Mouse (Mus musculus): ENCODE results near the gene Cdc42ep4.

Cdc42ep4 gene

GRCm38 (mm10) chr11:113751484-113752084 lies at the start of gene Cdc42ep4:
Gene Cdc42ep4, minus strand, starts transcription at chr11:113751881.
- DNase-seq (ENCODE audit: low read depth), result peak; percentile 85

- DNase-seq (ENCODE audit: low read depth), result no peak
Observed at GRCm38 (mm10) chr11:113800026-113800425, 48.3 kb upstream of the Cdc42ep4 start.

GRCm38 (mm10) chr11:113799041-113799447 lies 47.4 kb upstream of the Cdc42ep4 start:
- DNase-seq (ENCODE audit: low read depth), result no peak

- no peak for DNase-seq (ENCODE audit: low read depth)
Observed at GRCm38 (mm10) chr11:113798011-113798410, 46.3 kb upstream of the Cdc42ep4 start.

GRCm38 (mm10) chr11:113797014-113797983 lies 45.6 kb upstream of the Cdc42ep4 start:
- no peak for DNase-seq (ENCODE audit: low read depth)

- DNase-seq (ENCODE audit: low read depth), result no peak
Observed at GRCm38 (mm10) chr11:113795846-113796245, 44.2 kb upstream of the Cdc42ep4 start.

- no peak for DNase-seq (ENCODE audit: low read depth)
Observed at GRCm38 (mm10) chr11:113791357-113792215, 39.9 kb upstream of the Cdc42ep4 start.

GRCm38 (mm10) chr11:113789101-113789500 lies 37.4 kb upstream of the Cdc42ep4 start:
- no peak for DNase-seq (ENCODE audit: low read depth)

- no peak for DNase-seq (ENCODE audit: low read depth)
Observed at GRCm38 (mm10) chr11:113788183-113788789, 36.6 kb upstream of the Cdc42ep4 start.

GRCm38 (mm10) chr11:113787432-113788182 lies 35.9 kb upstream of the Cdc42ep4 start:
- DNase-seq (ENCODE audit: low read depth), result no peak

- DNase-seq (ENCODE audit: low read depth), result no peak
Observed at GRCm38 (mm10) chr11:113787009-113787408, 35.3 kb upstream of the Cdc42ep4 start.

GRCm38 (mm10) chr11:113786395-113786794 lies 34.7 kb upstream of the Cdc42ep4 start:
- DNase-seq (ENCODE audit: low read depth), result no peak

GRCm38 (mm10) chr11:113785406-113786171 lies 33.9 kb upstream of the Cdc42ep4 start:
- no peak for DNase-seq (ENCODE audit: low read depth)

- no peak for DNase-seq (ENCODE audit: low read depth)
Observed at GRCm38 (mm10) chr11:113784656-113785396, 33.1 kb upstream of the Cdc42ep4 start.

GRCm38 (mm10) chr11:113782496-113782895 lies 30.8 kb upstream of the Cdc42ep4 start:
- DNase-seq (ENCODE audit: low read depth), result no peak

- no peak for DNase-seq (ENCODE audit: low read depth)
Observed at GRCm38 (mm10) chr11:113782006-113782405, 30.3 kb upstream of the Cdc42ep4 start.

GRCm38 (mm10) chr11:113779680-113780041 lies 28.0 kb upstream of the Cdc42ep4 start:
- DNase-seq (ENCODE audit: low read depth), result no peak

GRCm38 (mm10) chr11:113778733-113779679 lies 27.3 kb upstream of the Cdc42ep4 start:
- no peak for DNase-seq (ENCODE audit: low read depth)
